Mouse (Mus musculus): ENCODE results near the gene Neurod2. TPM values are rescaled to one million over a fixed set of nuclear protein-coding genes. Genes with fewer than 3 reads are reported as not detected.

Neurod2 gene
- polyA plus RNA-seq, 2 experiments, result not detected

DNA sequence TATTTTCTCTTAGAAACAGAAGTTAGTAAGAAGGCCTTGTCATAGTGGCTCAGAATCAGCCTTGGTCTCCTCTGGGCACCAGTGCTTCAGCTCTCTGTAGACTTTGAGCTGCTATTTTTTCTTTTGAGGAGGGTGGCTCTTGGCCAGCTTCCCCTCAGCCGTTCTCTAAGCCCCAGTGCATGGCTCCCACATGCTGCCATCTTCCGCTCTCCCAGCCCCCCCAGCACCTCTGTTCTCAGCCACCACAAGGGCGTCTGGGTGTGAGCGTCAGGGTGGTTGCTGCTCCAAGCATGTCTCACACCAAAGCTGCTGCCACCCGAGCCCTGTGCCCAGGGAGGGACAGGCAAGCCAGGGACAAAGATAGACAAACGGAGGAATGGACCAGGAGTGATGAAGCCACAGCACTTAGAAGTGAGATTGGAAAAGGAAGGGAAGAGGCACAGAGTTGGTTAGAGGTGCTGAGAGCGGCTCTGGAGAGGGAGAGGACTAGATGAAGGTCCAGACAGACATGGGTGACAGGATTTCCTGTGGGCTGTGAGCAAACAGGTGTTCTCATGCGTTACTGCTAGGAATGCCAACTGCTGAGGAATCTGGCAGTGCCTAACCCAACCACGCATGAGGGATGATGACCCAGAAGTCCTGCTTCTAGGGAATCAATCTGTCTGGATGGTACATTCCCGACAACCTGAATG lies 37.9 kb upstream of the Neurod2 start:
- no peak overlapping the region for H3K4me3 ChIP-seq (ENCODE audit: insufficient read depth in 1 of 2, low read depth in 2 of 2, low read length in 2 of 2)
- H3K27me3 ChIP-seq (ENCODE audit: control insufficient read depth, insufficient read depth, low read length), result no peaks in the 10 kb centered on the region
- 63% methylated on average over 10 of the region's 10 CpGs for WGBS (ENCODE audit: insufficient replicate concordance)
- H3K27ac ChIP-seq, result no peak overlapping the region
- TF ChIP-seq CTCF (IDR thresholded peaks at IDR 0.05; ENCODE audit: low read depth), result no peak
- no peak for TF ChIP-seq EP300 (IDR thresholded peaks at IDR 0.05; ENCODE audit: low read depth)
- no peaks in the 10 kb centered on the region for H3K9me3 ChIP-seq (ENCODE audit: control insufficient read depth, low read length)
- H3K9ac ChIP-seq (replicated peaks), result no peak overlapping the region
- no peak for ATAC-seq (ENCODE audit: insufficient read depth)
- H3K36me3 ChIP-seq (replicated peaks; ENCODE audit: control insufficient read depth, insufficient read depth, low read depth), result no peaks in the 10 kb centered on the region
- DNase-seq (ENCODE audit: low read depth in 3 of 3, low spot score in 3 of 3), result no peak
- no peaks in the 10 kb centered on the region for H3K4me1 ChIP-seq (replicated peaks; ENCODE audit: control insufficient read depth in 2 of 2, insufficient read depth in 2 of 2, low read length in 1 of 2)
- H3K4me2 ChIP-seq (ENCODE audit: low read depth), result no peak overlapping the region

DNA sequence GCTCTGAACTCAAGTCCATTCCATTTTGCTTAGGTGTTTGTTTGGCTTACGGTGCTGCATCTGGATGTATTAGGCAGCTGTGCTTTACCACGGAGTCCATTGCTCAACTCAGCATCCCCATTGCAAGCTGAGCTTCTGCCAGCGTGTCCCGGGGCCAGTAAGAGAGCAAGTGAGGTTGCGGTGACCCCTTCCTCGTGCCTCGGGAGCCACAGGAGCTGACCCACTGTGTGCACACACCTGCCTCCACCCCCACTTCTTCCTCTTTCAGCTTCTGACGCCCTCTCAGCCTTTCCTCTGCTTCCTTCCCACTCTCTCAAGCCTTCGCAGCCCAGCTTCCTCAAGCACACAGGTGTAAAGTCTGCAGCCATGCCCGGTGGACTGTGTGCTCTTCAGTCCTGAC lies 36.8 kb upstream of the Neurod2 start:
- 44% methylated on average over 10 of the region's 10 CpGs for WGBS (ENCODE audit: insufficient replicate concordance)
- Histone ChIP-seq H3K27ac (no peak overlapping the region), H3K4me3 (ENCODE audit: insufficient read depth in 1 of 2, low read depth in 2 of 2, low read length in 2 of 2) (no peak overlapping the region), H3K9ac (replicated peaks) (no peak overlapping the region), H3K36me3 (replicated peaks; ENCODE audit: control insufficient read depth, insufficient read depth, low read depth) (no peaks in the 10 kb centered on the region), H3K9me3 (ENCODE audit: control insufficient read depth, low read length) (no peaks in the 10 kb centered on the region), H3K4me2 (ENCODE audit: low read depth) (no peak overlapping the region), H3K4me1 (replicated peaks; ENCODE audit: control insufficient read depth in 2 of 2, insufficient read depth in 2 of 2, low read length in 1 of 2) (no peaks in the 10 kb centered on the region), H3K27me3 (ENCODE audit: control insufficient read depth, insufficient read depth, low read length) (no peaks in the 10 kb centered on the region)
- no peak for ATAC-seq (ENCODE audit: insufficient read depth)
- DNase-seq (ENCODE audit: low read depth in 3 of 3, low spot score in 3 of 3), result no peak
- TF ChIP-seq CTCF (IDR thresholded peaks at IDR 0.05; ENCODE audit: low read depth) (no peak), EP300 (IDR thresholded peaks at IDR 0.05; ENCODE audit: low read depth) (no peak)

DNA sequence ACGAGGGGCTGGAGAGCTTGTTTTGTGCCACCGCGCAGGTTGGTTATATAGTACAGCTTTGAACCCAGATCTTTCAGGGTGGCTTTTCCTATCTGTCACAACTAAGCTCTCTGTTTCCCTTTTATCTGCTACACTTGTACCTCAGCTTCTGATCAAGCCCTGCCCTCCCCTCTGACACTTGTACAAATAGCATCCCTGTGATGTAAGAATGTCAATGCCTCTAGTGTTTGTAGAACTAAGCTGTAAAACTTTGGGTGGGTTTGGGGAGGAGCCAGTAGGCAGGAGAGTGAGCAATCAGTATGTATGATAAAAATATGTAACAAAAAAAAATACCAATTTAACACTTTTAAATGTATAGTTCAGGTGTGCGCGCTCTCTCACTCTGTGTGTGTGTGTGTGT lies 35.0 kb upstream of the Neurod2 start:
- Histone ChIP-seq H3K27ac (no peak overlapping the region), H3K36me3 (replicated peaks; ENCODE audit: control insufficient read depth, insufficient read depth, low read depth) (no peaks in the 10 kb centered on the region), H3K27me3 (ENCODE audit: control insufficient read depth, insufficient read depth, low read length) (no peaks in the 10 kb centered on the region), H3K4me2 (ENCODE audit: low read depth) (no peak overlapping the region), H3K9me3 (ENCODE audit: control insufficient read depth, low read length) (no peaks in the 10 kb centered on the region), H3K4me1 (replicated peaks; ENCODE audit: control insufficient read depth in 2 of 2, insufficient read depth in 2 of 2, low read length in 1 of 2) (peaks cover under 1 to 1% of the 10 kb centered on the region in 2 experiments; a peak in 2 of 4 replicates), H3K4me3 (ENCODE audit: insufficient read depth in 1 of 2, low read depth in 2 of 2, low read length in 2 of 2) (no peak overlapping the region), H3K9ac (replicated peaks) (no peak overlapping the region)
- ATAC-seq (ENCODE audit: insufficient read depth) (no peak), DNase-seq (ENCODE audit: low read depth in 3 of 3, low spot score in 3 of 3) (no peak)
- WGBS (ENCODE audit: insufficient replicate concordance), result 86% methylated on average over 5 of the region's 5 CpGs
- TF ChIP-seq EP300 (IDR thresholded peaks at IDR 0.05; ENCODE audit: low read depth), result no peak
- no peak for TF ChIP-seq CTCF (IDR thresholded peaks at IDR 0.05; ENCODE audit: low read depth)

GRCm38 (mm10) chr11:98363817-98364216 lies 34.4 kb upstream of the Neurod2 start:
- no peak overlapping the region for H3K27ac ChIP-seq
- H3K4me1 ChIP-seq (replicated peaks; ENCODE audit: control insufficient read depth in 2 of 2, insufficient read depth in 2 of 2, low read length in 1 of 2), result peaks cover 3 to 7% of the 10 kb centered on the region in 2 experiments; a peak in 3 of 4 replicates
- no peak for ATAC-seq (ENCODE audit: insufficient read depth)
- H3K4me3 ChIP-seq (ENCODE audit: insufficient read depth in 1 of 2, low read depth in 2 of 2, low read length in 2 of 2), result no peak overlapping the region
- WGBS (ENCODE audit: insufficient replicate concordance), result 78% methylated on average over 5 of the region's 5 CpGs
- H3K4me2 ChIP-seq (ENCODE audit: low read depth), result no peak overlapping the region
- no peaks in the 10 kb centered on the region for H3K27me3 ChIP-seq (ENCODE audit: control insufficient read depth, insufficient read depth, low read length)
- TF ChIP-seq CTCF (IDR thresholded peaks at IDR 0.05; ENCODE audit: low read depth), result no peak
- TF ChIP-seq EP300 (IDR thresholded peaks at IDR 0.05; ENCODE audit: low read depth), result no peak
- H3K9me3 ChIP-seq (ENCODE audit: control insufficient read depth, low read length), result no peaks in the 10 kb centered on the region
- DNase-seq (ENCODE audit: low read depth in 3 of 3, low spot score in 3 of 3), result no peak
- H3K9ac ChIP-seq (replicated peaks), result no peak overlapping the region
- H3K36me3 ChIP-seq (replicated peaks; ENCODE audit: control insufficient read depth, insufficient read depth, low read depth), result no peaks in the 10 kb centered on the region

GRCm38 (mm10) chr11:98360866-98361521 lies 31.5 kb upstream of the Neurod2 start:
- 53% methylated on average over 9 of the region's 9 CpGs for WGBS (ENCODE audit: insufficient replicate concordance)
- TF ChIP-seq CTCF (IDR thresholded peaks at IDR 0.05; ENCODE audit: low read depth), result no peak

More at GRCm38 (mm10) chr11:98360866-98361521, 31.5 kb upstream of the Neurod2 start:
- H3K4me2 ChIP-seq (ENCODE audit: low read depth), result no peak overlapping the region
- no peak for DNase-seq (ENCODE audit: low read depth in 3 of 3, low spot score in 3 of 3)
- peaks cover 9 to 19% of the 10 kb centered on the region in 2 experiments for H3K4me1 ChIP-seq (replicated peaks; ENCODE audit: control insufficient read depth in 2 of 2, insufficient read depth in 2 of 2, low read length in 1 of 2)
- H3K36me3 ChIP-seq (replicated peaks; ENCODE audit: control insufficient read depth, insufficient read depth, low read depth), result no peaks in the 10 kb centered on the region
- no peaks in the 10 kb centered on the region for H3K27me3 ChIP-seq (ENCODE audit: control insufficient read depth, insufficient read depth, low read length)
- no peak for ATAC-seq (ENCODE audit: insufficient read depth)
- no peak overlapping the region for H3K27ac ChIP-seq
- H3K9me3 ChIP-seq (ENCODE audit: control insufficient read depth, low read length), result no peaks in the 10 kb centered on the region
- H3K4me3 ChIP-seq (ENCODE audit: insufficient read depth in 1 of 2, low read depth in 2 of 2, low read length in 2 of 2), result no peak overlapping the region
- H3K9ac ChIP-seq (replicated peaks), result no peak overlapping the region

All from liver, embryonic 14.5 days (tissue).